Mouse (Mus musculus) T-cell, adult 2 months (primary cell): ENCODE results near the gene Mboat7.
"Not testable (repeated sequence)": the region's sequence is repeated elsewhere in the genome, so short reads cannot be mapped to it uniquely, and the experiment has no call there.

Source experiments
- DNase-seq: peaks from one replicate; pipeline ENCODE4 v3.0.0; 2022; ENCODE audit warnings: low spot score

Mboat7 gene

DNA sequence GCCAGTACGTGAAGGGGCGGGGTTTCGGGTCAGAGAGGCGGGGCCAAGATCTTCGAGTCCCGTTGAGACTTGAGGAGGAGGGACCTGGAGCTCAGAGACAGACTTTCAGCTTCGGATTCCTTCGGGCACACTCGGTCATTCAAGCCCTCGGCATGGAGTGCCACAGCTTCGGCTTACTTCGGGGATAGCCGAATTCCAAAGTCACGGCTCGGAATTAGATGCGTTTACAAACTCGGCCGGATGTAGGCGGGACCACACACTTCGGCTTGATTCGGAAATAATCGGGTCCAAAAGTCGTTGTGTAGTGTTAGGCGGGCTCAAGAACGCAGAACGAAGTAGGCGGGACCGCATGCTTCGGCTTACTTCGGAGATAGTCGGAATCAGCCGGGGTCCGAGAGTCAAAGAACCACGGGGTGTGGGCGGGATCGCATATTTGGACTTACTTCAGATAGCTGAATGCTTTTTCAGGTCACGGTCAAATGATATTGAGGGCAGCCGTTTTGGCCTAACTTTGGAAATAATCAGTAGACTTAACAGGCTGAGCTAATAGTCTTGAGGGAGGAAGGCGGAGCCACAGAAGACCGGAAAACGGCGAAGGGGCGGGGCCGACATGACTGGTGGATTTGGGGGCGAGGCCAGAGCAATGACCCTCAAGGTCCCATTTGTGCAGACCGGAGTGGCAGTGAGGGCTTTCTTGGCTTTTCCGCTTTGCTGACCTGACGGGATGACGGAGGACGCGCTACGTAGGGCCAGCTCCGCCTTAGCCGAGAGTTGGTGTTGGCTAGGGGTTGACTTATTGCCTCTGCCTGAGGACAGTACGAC, at the start of gene Mboat7:
Mboat7 (minus strand) TSS at position 537 of the 822 bp plus-strand sequence.
- peak; percentile 97 for DNase-seq

DNA sequence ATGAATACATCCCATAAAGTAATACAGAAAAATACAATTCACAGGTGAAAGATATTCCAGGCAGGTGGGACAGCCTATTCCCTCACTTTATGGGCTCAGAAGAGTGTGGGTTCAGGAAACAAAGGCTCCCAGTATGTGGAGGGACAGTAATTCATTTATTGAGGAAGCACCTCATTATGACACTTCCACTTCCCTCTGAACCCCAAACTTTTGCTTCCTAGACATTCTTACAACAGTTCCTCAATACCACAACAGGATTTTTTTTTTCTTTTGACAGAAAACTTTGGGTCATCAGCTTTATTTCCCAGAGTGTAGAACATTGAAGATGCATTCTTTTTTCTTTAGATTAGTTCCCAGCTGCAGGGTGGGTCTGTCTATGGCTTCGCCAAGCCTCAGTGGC, 39.4 kb upstream of the Mboat7 start:
- not testable (repeated sequence) for DNase-seq

DNA sequence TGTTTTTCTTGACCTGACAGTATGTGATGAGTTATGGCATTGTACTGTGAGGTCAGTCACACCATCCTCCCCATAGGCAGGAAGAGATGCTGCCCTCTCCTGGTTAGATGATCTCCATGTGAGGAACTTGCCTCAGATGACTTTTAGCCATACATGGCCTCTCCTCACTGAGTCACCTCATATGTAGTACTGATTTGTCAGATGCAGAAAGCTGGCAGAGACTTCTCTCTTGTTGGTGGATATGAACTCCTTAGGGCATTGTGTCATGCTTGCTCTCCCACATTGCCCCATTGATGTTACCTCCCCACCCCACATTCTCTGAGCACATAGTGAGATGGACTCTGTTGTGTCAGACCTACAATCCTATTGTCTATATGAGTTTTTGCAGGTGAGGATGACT, 32.1 kb upstream of the Mboat7 start:
- DNase-seq: not testable (repeated sequence)

DNA sequence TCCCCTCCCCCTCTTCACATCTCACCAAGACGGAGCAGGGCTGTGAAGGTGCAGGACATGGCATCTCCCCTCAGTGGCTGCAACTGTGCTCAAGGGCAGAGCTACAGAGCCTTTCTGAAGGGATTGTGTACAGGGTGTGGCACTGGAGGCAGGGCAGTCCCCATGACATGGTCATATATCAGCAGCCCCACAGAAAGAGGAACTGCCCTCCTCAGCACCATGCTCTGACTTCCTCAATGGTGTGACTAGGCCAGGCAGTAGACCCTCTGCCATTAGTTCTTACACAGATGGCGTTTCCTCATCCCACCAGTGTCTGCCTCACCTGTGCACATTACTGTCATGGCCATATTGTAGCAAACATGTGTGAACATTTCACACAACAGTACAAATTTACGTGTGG, 26.9 kb upstream of the Mboat7 start, which contains the start of gene Pirb:
Pirb (minus strand) TSS at position 124 of the 400 bp plus-strand sequence.
- not testable (repeated sequence) for DNase-seq

DNA sequence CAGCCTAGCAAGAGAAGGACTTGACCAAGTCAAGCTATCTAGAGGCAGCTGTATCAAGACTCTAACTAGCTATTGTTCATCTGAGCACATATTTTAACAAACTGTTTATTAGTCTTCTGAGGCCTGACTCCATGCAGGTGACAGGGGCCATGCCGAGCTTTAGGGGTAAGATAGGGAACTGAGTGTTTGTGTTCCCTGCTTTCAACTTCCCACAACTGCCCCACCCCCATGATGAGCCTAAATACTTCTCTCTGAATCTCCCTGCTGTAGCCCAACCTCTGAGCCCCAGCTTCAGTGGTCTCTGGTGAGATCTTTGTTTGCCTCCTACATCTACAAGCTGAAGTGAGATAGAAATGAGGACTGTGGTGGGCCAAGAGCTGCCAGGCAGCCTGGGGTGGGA, 21.9 kb upstream of the Mboat7 start:
- DNase-seq: no peak

GRCm38 (mm10) chr7:3712264-3712942, 19.1 kb upstream of the Mboat7 start:
- DNase-seq: no peak

GRCm38 (mm10) chr7:3709000-3709399, 15.7 kb upstream of the Mboat7 start:
- DNase-seq: no peak

GRCm38 (mm10) chr7:3708447-3708980, 15.2 kb upstream of the Mboat7 start:
- not testable (repeated sequence) for DNase-seq

DNA sequence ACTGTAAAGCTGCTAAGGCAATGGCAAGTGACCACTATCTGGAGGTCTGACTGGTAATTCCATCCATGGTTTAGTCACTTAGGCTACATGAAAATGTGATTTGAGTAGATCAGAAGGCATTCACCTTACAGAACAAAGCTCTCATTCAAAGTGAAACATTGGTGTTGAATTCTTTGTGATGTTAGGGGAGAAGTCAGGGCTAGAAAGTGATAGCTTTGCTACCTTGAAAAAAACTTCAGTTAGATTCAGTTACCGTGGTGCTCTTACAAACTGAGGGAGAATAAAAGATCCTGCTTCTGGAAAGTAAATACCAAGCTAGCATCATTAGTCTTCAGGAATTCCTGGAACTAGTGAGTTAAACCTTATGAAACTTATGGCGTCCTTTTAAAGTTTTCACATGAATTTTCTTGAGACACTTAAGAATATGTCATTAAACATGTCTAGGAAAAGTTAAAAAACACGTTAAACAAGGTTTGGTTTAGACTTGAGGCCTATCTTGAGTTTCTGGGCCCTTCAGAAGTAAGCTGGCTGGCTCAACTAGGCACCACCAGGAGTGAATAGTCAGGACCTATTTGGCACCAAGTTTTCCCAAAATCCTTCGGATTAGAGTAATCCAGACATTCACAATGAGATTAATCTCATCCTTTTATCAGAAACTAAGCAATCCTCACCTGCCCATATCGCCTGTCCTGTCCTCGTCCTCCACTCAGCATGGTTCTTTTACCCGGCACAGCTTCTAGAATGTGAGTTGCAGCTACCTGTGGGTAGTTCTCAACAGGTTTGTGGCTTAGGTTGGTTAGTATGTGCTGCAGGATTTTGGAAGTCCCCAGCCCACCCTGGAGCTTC, 14.5 kb upstream of the Mboat7 start:
- DNase-seq: no peak

DNA sequence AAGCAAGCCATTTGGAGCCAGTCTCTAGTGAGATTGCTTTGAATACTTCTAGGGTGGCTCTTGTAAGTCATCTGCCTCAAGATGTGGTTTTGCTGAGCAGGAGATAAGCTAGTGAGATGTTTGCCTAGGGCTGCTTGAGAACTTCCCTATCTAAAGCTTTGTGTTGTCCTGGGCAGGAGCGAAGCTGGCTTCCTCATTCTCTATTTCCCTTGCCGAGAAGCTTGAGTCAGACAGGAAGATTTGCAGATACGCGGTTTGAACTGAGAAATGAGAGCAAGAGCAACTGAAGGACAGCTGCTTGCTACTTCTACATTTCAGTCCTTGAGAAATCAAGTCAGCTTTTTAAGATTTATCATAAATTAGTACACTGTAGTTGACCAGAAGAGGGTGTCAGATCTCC, 13.7 kb upstream of the Mboat7 start:
- DNase-seq: no peak

DNA sequence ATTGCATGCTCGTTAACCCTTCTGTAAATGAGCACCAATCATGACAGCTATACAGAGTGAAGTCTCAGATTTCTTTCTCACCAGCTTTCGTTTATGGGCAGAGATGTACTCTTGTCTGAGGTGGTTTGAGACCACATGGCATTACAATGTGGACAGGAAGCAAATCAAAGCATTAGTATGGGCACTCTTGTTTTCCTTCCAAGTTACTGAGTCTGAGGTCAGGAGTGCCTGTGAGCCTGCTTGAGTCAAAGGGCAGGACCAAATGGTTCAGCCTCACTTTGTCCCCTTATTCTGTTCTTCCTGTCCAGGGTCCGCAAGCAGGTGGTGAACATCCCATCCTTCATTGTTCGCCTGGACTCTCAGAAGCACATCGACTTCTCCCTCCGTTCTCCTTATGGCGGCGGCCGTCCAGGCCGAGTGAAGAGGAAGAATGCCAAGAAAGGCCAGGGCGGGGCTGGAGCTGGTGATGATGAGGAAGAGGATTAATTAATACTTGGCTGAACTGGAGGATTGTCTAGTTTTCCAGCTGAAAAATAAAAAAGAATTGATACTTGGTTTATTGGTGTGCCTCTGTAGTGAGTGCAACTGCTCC, 13.1 kb upstream of the Mboat7 start:
- DNase-seq: no peak

GRCm38 (mm10) chr7:3705911-3706310, 12.6 kb upstream of the Mboat7 start:
- DNase-seq: no peak

GRCm38 (mm10) chr7:3705461-3705860, 12.1 kb upstream of the Mboat7 start:
- not testable (repeated sequence) for DNase-seq

GRCm38 (mm10) chr7:3704475-3704874, 11.2 kb upstream of the Mboat7 start:
- no peak for DNase-seq

GRCm38 (mm10) chr7:3703879-3704441, 10.6 kb upstream of the Mboat7 start, which contains the start of gene Rps9:
Gene Rps9 (plus strand): TSS chr7:3703993.
- peak; percentile 95 for DNase-seq

DNA sequence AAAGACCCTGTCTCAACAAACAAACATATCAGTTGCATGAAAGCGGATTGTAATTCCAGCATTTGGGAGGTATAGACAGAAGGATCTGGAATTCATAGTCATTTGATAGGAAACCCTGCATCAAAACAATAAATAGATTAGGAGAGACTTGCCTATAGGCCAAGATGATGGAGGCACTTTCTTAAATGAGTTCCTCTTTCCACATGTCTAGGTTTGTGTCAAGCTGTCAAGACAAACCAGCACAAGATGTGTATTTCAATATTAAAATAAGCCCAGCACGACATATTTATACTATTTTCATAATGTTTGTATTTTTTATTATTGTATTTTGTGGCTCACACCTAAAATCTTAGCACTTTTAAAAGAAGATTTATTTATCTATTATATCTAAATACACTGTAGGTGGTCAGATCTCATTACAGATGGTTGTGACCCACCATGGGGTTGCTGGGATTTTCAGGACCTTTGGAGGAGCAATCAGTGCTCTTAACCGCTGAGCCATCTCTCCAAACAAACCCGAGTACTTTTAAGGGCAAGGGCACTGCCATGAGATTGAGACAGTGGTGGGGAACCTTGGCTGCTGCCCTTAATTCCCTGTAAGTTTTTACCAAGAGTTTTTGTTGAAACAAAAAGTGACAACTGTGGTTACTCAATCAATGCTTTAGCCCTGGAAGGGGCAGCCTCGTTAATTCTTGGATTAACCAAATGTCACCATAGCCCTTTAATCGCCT, 10.0 kb upstream of the Mboat7 start:
- no peak for DNase-seq

- DNase-seq: no peak
Measured at GRCm38 (mm10) chr7:3698471-3698870, 5.1 kb upstream of the Mboat7 start.

- not testable (repeated sequence) for DNase-seq
Measured at GRCm38 (mm10) chr7:3694949-3695305, 1.6 kb upstream of the Mboat7 start.

DNA sequence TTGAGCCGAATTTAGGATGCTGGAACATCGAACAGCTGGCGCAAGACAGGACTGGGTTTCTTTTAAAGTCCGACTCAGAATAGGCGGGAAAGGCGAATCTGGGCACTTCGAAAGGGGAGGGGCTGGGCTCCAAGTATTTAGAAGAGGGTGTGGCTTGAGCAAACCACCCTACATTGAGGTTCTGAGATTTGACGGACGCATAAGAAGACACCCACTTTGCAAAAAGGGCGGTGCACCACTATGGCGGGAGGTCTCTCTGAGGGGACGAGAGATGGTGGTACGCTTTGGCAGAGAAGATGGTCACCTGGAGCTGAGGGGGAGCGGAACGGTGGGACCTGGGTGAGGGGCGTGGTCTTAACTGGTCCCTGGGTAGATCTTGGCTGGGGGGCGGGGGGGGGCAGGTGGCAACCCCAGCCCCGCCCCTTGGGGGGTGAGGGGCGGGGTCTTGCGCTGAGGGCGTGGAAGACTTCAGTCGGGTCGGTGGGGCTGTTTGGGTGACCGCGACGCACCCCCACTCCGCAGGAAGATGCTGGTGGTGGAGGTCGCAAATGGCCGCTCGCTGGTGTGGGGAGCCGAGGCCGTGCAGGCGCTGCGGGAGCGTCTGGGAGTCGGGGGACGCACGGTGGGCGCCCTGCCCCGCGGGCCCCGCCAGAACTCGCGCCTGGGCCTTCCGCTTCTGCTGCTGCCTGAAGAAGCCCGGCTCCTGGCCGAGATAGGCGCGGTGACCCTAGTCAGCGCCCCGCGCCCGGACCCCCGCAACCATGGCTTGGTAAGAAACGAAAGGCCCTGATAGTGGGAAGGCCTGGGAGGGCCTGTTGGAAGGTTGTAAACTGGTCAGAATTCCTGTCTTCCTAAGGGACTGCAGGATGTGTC, 989 bp upstream of the Mboat7 start:
- peak; percentile 67 for DNase-seq

GRCm38 (mm10) chr7:3693809-3694075, 419 bp upstream of the Mboat7 start:
- DNase-seq: no peak
